Mouse (Mus musculus): ENCODE data around the gene Nfat5.

DNA sequence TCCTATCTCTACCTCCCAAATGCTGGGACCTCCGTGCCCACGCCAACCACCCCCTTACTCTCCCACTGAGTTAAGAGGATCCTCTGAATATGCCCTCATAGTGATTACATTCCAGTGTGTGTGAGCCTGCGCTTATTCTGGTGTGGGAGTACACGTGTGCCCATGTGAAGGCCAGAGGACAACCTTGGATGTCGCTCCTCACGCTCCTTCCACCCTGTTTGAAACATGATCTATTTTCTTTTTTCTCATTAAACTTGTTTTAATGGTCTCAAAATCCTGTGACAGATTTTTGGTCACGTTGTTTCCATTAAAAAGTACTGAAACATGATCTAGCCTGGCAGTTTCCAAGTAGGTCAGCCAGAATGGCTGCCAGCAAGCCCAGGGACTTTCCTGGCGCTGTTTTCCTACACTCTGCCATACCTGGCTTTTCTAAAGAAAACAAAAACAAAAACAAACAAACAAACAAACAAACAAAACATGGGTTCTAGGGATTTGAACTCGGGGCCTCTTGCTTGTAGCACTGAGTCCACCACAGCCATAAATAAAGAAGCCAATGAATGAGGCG lies 102.9 kb downstream of the Nfat5 start:
- TF ChIP-seq CTCF (IDR thresholded peaks at IDR 0.05) (no peak), POLR2A (IDR thresholded peaks at IDR 0.05; ENCODE audit: insufficient read depth, low read depth, low read length) (no peak)
